Mouse (Mus musculus): ENCODE data around the gene Olfr633. TPM values are rescaled to one million over a fixed set of nuclear protein-coding genes. Genes with fewer than 3 reads are reported as not detected.
A peak's percentile ranks its signal among the peaks of the same experiment; 100 is the strongest.
"Not testable (repeated sequence)": the region's sequence is repeated elsewhere in the genome, so short reads cannot be mapped to it uniquely, and the experiment has no call there.

Gene Olfr633
- polyA plus RNA-seq, 1 experiment: not detected

GRCm38 (mm10) chr7:103942730-103943129 is 1.5 kb upstream of the Olfr633 start:
- no peaks in the 10 kb centered on the region for H3K36me3 ChIP-seq (ENCODE audit: control insufficient read depth, insufficient read depth, low read length)
- no peak overlapping the region for H3K4me3 ChIP-seq (ENCODE audit: extremely low read depth, insufficient read depth, insufficient read length)
- WGBS: 26% methylated on average over 2 of the region's 2 CpGs
- H3K27me3 ChIP-seq (ENCODE audit: control insufficient read depth, insufficient read depth, low read length): no peaks in the 10 kb centered on the region
- peak; percentile 19 to 28 for DNase-seq (ENCODE audit: low read depth in 1 of 2, low spot score in 2 of 2)
- H3K4me1 ChIP-seq (ENCODE audit: control insufficient read depth, insufficient read depth, insufficient read length): no peaks in the 10 kb centered on the region
- no peak overlapping the region for H3K27ac ChIP-seq (ENCODE audit: insufficient read depth, low read length)
- TF ChIP-seq CTCF (IDR thresholded peaks at IDR 0.05; ENCODE audit: extremely low read depth, insufficient read depth, insufficient read length, insufficient replicate concordance): peak; percentile 64; the same call in 1 of the 2 replicates
- no peak for TF ChIP-seq POLR2A (IDR thresholded peaks at IDR 0.05; ENCODE audit: low read depth, low read length)

GRCm38 (mm10) chr7:103966873-103967272 is 22.6 kb downstream of the Olfr633 start:
- not testable (repeated sequence) for DNase-seq (ENCODE audit: low read depth in 1 of 2, low spot score in 2 of 2); H3K27me3 ChIP-seq (ENCODE audit: control insufficient read depth, insufficient read depth, low read length); H3K4me1 ChIP-seq (ENCODE audit: control insufficient read depth, insufficient read depth, insufficient read length); H3K27ac ChIP-seq (ENCODE audit: insufficient read depth, low read length); H3K36me3 ChIP-seq (ENCODE audit: control insufficient read depth, insufficient read depth, low read length); H3K4me3 ChIP-seq (ENCODE audit: extremely low read depth, insufficient read depth, insufficient read length)
- 96% methylated on average over 22 of the region's 22 CpGs for WGBS

GRCm38 (mm10) chr7:103970852-103971251 is 26.6 kb downstream of the Olfr633 start, which contains the start of gene Olfr635:
TSS of gene Olfr635 (plus strand) at chr7:103971152.
- no peaks in the 10 kb centered on the region for H3K27me3 ChIP-seq (ENCODE audit: control insufficient read depth, insufficient read depth, low read length)

DNA sequence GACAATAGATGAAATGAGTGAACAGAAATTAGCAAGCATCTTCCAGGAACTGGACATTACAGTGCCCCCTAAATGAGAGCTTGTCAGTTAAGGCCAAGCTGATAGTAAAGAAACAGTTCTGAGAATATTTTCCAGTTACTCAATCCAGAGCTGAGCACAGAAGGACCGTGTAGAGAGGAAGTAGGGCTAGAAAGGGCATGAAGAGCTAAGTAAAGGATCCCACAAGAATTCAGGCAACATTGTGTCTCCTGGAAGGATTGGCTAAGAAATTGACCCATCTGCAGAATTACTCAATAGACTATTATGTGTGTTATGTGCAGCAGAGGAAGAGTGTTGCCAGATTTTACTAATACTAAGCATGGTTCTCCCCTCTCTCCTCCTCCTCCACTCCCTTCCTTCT is 27.5 kb downstream of the Olfr633 start:
- WGBS: 53% methylated on average over 1 of the region's 1 CpGs
- H3K36me3 ChIP-seq (ENCODE audit: control insufficient read depth, insufficient read depth, low read length): no peaks in the 10 kb centered on the region
- H3K27me3 ChIP-seq (ENCODE audit: control insufficient read depth, insufficient read depth, low read length): no peaks in the 10 kb centered on the region
- no peak overlapping the region for H3K27ac ChIP-seq (ENCODE audit: insufficient read depth, low read length)
- DNase-seq (ENCODE audit: low read depth in 1 of 2, low spot score in 2 of 2): no peak
- TF ChIP-seq POLR2A (IDR thresholded peaks at IDR 0.05; ENCODE audit: low read depth, low read length) (no peak), CTCF (IDR thresholded peaks at IDR 0.05; ENCODE audit: extremely low read depth, insufficient read depth, insufficient read length, insufficient replicate concordance) (no peak)
- H3K4me3 ChIP-seq (ENCODE audit: extremely low read depth, insufficient read depth, insufficient read length): no peak overlapping the region
- H3K4me1 ChIP-seq (ENCODE audit: control insufficient read depth, insufficient read depth, insufficient read length): no peaks in the 10 kb centered on the region

More at GRCm38 (mm10) chr7:103970852-103971251, 26.6 kb downstream of the Olfr633 start, which contains the start of gene Olfr635:
- no peak for DNase-seq (ENCODE audit: low read depth in 1 of 2, low spot score in 2 of 2)
- WGBS: 83% methylated on average over 1 of the region's 1 CpGs
- TF ChIP-seq CTCF (IDR thresholded peaks at IDR 0.05; ENCODE audit: extremely low read depth, insufficient read depth, insufficient read length, insufficient replicate concordance) (no peak), POLR2A (IDR thresholded peaks at IDR 0.05; ENCODE audit: low read depth, low read length) (no peak)
- Histone ChIP-seq H3K36me3 (ENCODE audit: control insufficient read depth, insufficient read depth, low read length) (no peaks in the 10 kb centered on the region), H3K4me3 (ENCODE audit: extremely low read depth, insufficient read depth, insufficient read length) (no peak within 1 kb of the TSS), H3K4me1 (ENCODE audit: control insufficient read depth, insufficient read depth, insufficient read length) (no peaks in the 10 kb centered on the region), H3K27ac (ENCODE audit: insufficient read depth, low read length) (no peak within 1 kb of the TSS)

DNA sequence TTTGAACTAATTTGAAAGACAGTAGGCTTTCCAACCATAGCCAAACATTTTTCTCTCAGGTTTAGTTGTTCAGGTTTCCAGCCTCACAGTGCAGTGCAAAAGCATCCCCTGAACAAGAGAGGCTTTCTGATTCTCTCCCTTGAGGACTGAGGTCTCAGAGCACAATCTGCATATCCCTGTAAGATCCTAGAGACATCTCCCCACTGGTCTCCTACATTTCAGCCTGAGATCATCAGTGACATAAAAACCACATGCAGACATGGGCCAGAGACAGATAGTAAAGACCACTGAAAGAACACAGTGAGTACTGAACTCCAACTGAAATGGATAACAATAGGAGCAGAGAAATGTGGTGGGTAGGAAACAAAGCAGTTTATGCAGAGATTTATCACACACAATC is 54.2 kb downstream of the Olfr633 start, which contains the start of gene Olfr638:
Olfr638 (plus strand) TSS at position 301 of the 400 bp plus-strand sequence.
- no peaks in the 10 kb centered on the region for H3K36me3 ChIP-seq (ENCODE audit: control insufficient read depth, insufficient read depth, low read length)
- H3K27me3 ChIP-seq (ENCODE audit: control insufficient read depth, insufficient read depth, low read length): no peaks in the 10 kb centered on the region
- no peak within 1 kb of the TSS for H3K27ac ChIP-seq (ENCODE audit: insufficient read depth, low read length)
- no peak within 1 kb of the TSS for H3K4me3 ChIP-seq (ENCODE audit: extremely low read depth, insufficient read depth, insufficient read length)
- no peak for DNase-seq (ENCODE audit: low read depth in 1 of 2, low spot score in 2 of 2)
- H3K4me1 ChIP-seq (ENCODE audit: control insufficient read depth, insufficient read depth, insufficient read length): no peaks in the 10 kb centered on the region
- TF ChIP-seq CTCF (IDR thresholded peaks at IDR 0.05; ENCODE audit: extremely low read depth, insufficient read depth, insufficient read length, insufficient replicate concordance) (no peak), POLR2A (IDR thresholded peaks at IDR 0.05; ENCODE audit: low read depth, low read length) (no peak)

Other genes with a start within 250 kb of the Olfr633 start
- not detected in 2 replicates for gene Olfr243, start 229.8 kb upstream of the Olfr633 start, polyA plus RNA-seq (2012; rRNA removed)
- gene Olfr628, start 214.1 kb upstream of the Olfr633 start, polyA plus RNA-seq (2012; rRNA removed): not detected in 2 replicates
- not detected in 2 replicates for gene Olfr629, start 199.5 kb upstream of the Olfr633 start, polyA plus RNA-seq (2012; rRNA removed)
- not detected in 2 replicates for gene Olfr630, start 187.1 kb upstream of the Olfr633 start, polyA plus RNA-seq (2012; rRNA removed)
- gene Olfr69, start 172.8 kb upstream of the Olfr633 start, polyA plus RNA-seq (2012; rRNA removed): not detected in 2 replicates
- gene Olfr68, start 164.7 kb upstream of the Olfr633 start, polyA plus RNA-seq (2012; rRNA removed): not detected in 2 replicates
- not detected in 2 replicates for gene Olfr67, start 152.6 kb upstream of the Olfr633 start, polyA plus RNA-seq (2012; rRNA removed)
- 8,577 and 15,977 TPM in 2 replicates for gene Hbb-bt, start 130.4 kb upstream of the Olfr633 start, polyA plus RNA-seq (2012; rRNA removed)
- 71,783 and 120,196 TPM in 2 replicates for gene Hbb-bs, start 116.3 kb upstream of the Olfr633 start, polyA plus RNA-seq (2012; rRNA removed)
- not detected in 2 replicates for gene Hbb-bh2, start 103.9 kb upstream of the Olfr633 start, polyA plus RNA-seq (2012; rRNA removed)
- gene Hbb-bh1, start 101.3 kb upstream of the Olfr633 start, polyA plus RNA-seq (2012; rRNA removed): 0.15 TPM in 1 of 2 replicates, not detected in the other
- 0.14 TPM in 1 of 2 replicates, not detected in the other for gene Hbb-y, start 91.2 kb upstream of the Olfr633 start, polyA plus RNA-seq (2012; rRNA removed)
- not detected in 2 replicates for gene Olfr66, start 58.2 kb upstream of the Olfr633 start, polyA plus RNA-seq (2012; rRNA removed)
- gene Olfr64, start 50.0 kb upstream of the Olfr633 start, polyA plus RNA-seq (2012; rRNA removed): not detected in 2 replicates
- not detected in 2 replicates for gene Olfr65, start 41.0 kb upstream of the Olfr633 start, polyA plus RNA-seq (2012; rRNA removed)
- not detected in 2 replicates for gene Olfr631, start 15.6 kb upstream of the Olfr633 start, polyA plus RNA-seq (2012; rRNA removed)
- gene Olfr632, start 10.1 kb upstream of the Olfr633 start, polyA plus RNA-seq (2012; rRNA removed): not detected in 2 replicates
- not detected in 2 replicates for gene Olfr635, start 26.7 kb downstream of the Olfr633 start, polyA plus RNA-seq (2012; rRNA removed)
- not detected in 2 replicates for gene Olfr638, start 54.3 kb downstream of the Olfr633 start, polyA plus RNA-seq (2012; rRNA removed)
- gene Olfr639, start 72.9 kb downstream of the Olfr633 start, polyA plus RNA-seq (2012; rRNA removed): not detected in 2 replicates
- gene Olfr640, start 81.1 kb downstream of the Olfr633 start, polyA plus RNA-seq (2012; rRNA removed): not detected in 2 replicates
- not detected in 2 replicates for gene Olfr641, start 91.0 kb downstream of the Olfr633 start, polyA plus RNA-seq (2012; rRNA removed)
- not detected in 2 replicates for gene Olfr642, start 108.2 kb downstream of the Olfr633 start, polyA plus RNA-seq (2012; rRNA removed)
- not detected in 2 replicates for gene 4930516K23Rik, start 117.0 kb downstream of the Olfr633 start, polyA plus RNA-seq (2012; rRNA removed)
- not detected in 2 replicates for gene Olfr644, start 127.4 kb downstream of the Olfr633 start, polyA plus RNA-seq (2012; rRNA removed)
- gene Olfr645, start 141.0 kb downstream of the Olfr633 start, polyA plus RNA-seq (2012; rRNA removed): not detected in 2 replicates
- 0.08 TPM in 1 of 2 replicates, not detected in the other for gene Olfr646, start 160.4 kb downstream of the Olfr633 start, polyA plus RNA-seq (2012; rRNA removed)
- gene Ubqln5, start 185.4 kb downstream of the Olfr633 start, polyA plus RNA-seq (2012; rRNA removed): not detected in 2 replicates
- gene Olfr643, start 193.0 kb downstream of the Olfr633 start, polyA plus RNA-seq (2012; rRNA removed): not detected in 2 replicates
- not detected in 2 replicates for gene Ubqln3, start 198.8 kb downstream of the Olfr633 start, polyA plus RNA-seq (2012; rRNA removed)
- not detected in 2 replicates for gene Ubqlnl, start 206.1 kb downstream of the Olfr633 start, polyA plus RNA-seq (2012; rRNA removed)
- gene Olfm5, start 220.4 kb downstream of the Olfr633 start, polyA plus RNA-seq (2012; rRNA removed): not detected in 2 replicates
- not detected in 2 replicates for gene Olfr648, start 239.0 kb downstream of the Olfr633 start, polyA plus RNA-seq (2012; rRNA removed)